Mouse (Mus musculus) kidney, adult 2 months (tissue): ENCODE data around the gene Hmgn5.

Source experiments
- CTCF ChIP-seq: fragments of 200-500 bp; conservative IDR thresholded peaks from 2 replicates; pipeline ENCODE4 v1.5.1; 2011; ENCODE audit warnings: low read depth, mild to moderate bottlenecking, control low read depth, low read length, moderate library complexity, mixed read lengths; ENCODE audit not compliant: insufficient read depth, insufficient read length
- POLR2A ChIP-seq: fragments of 200-500 bp; IDR thresholded peaks from one replicate; pipeline ENCODE4 v1.6.1; 2011; ENCODE audit warnings: low read depth, low read length, control low read depth

DNA sequence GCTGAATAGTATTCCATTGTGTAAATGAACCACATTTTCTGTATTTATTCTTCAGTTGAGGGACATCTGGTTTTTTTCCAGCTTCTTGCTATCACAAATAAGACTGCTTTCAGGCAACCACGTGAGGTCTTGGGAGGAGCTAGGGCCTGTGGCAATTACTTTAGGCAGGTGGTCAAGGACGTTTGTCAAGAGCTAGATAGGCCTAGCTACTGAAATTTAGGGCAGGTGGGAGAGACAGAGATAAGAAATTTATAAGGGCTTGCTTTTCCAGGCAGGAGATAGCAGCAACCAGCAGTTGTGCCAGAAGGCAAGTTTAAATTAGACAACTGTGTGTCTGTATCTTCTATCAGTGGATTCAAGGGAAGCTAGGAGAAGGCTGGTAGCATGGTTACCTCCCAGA lies 7.7 kb upstream of the Hmgn5 start:
- no peak for TF ChIP-seq CTCF
- TF ChIP-seq POLR2A, result no peak
